In genomic region chr15:10178131-10178566, GRCm38 (mm10) we compare ENCODE assay signal across 8 mouse cellular contexts. TPM values are rescaled to one million over a fixed set of nuclear protein-coding genes. Genes with fewer than 3 reads are reported as not detected.
DNase-seq lines count a peak whose midpoint lies in the region; ATAC-seq and TF ChIP-seq lines count a peak whose summit lies in the region.

No protein-coding gene starts in this region.

- TF ChIP-seq CTCF in left cerebral cortex, adult 2 months (IDR thresholded peaks at IDR 0.05) = no peak
- TF ChIP-seq CTCF in liver, postnatal 0 days (IDR thresholded peaks at IDR 0.05; ENCODE audit: low read depth) = no peak

- no peak overlapping the region for H3K27ac ChIP-seq in left cerebral cortex, adult 2 months
- no peak overlapping the region for H3K27ac ChIP-seq in hindbrain, embryonic 13.5 days
- H3K27ac ChIP-seq in liver, postnatal 0 days (ENCODE audit: low read depth) = no peak overlapping the region

- peak overlapping the region; percentile 53 for H3K9ac ChIP-seq in hindbrain, embryonic 13.5 days
- H3K9ac ChIP-seq in liver, postnatal 0 days (replicated peaks) = peak overlapping the region; percentile 49; the same call in 1 of the 2 replicates

- peaks cover 14% of the 10 kb centered on the region for H3K4me1 ChIP-seq in hindbrain, embryonic 13.5 days (replicated peaks)
- H3K4me1 ChIP-seq in liver, postnatal 0 days (ENCODE audit: insufficient read depth) = peaks cover 3% of the 10 kb centered on the region; the same call in 1 of the 2 replicates

- 5% methylated on average over 10 of the region's 10 CpGs for WGBS in hindbrain, embryonic 13.5 days
- 6% methylated on average over 10 of the region's 10 CpGs for WGBS in liver, postnatal 0 days (ENCODE audit: insufficient replicate concordance)

- peak; percentile 47; the same call in 1 of the 2 replicates for ATAC-seq in common myeloid progenitor, adult 5-6 weeks (replicated peaks; ENCODE audit: low read depth, poor library complexity, severe bottlenecking)
- peak; percentile 50 for ATAC-seq in hindbrain, embryonic 13.5 days (ENCODE audit: low FRiP score)
- ATAC-seq in liver, postnatal 0 days = peak; percentile 47; the same call in 1 of the 2 replicates
- no peak for ATAC-seq in inflammation-experienced regulatory T-cells, adult 6 months

- TF ChIP-seq EP300 in liver, postnatal 0 days (IDR thresholded peaks at IDR 0.05; ENCODE audit: low read depth) = no peak

- H3K9me3 ChIP-seq in hindbrain, embryonic 13.5 days = no peaks in the 10 kb centered on the region
- H3K9me3 ChIP-seq in liver, postnatal 0 days (ENCODE audit: low read length) = no peaks in the 10 kb centered on the region

- intact Hi-C loops in left cerebral cortex, adult 2 months (cut with DNase I) = no loop called here
- intact Hi-C loops in left cerebral cortex, postnatal 14 days (cut with DNase I) = no loop called here

- DNase-seq in left cerebral cortex, adult 2 months (ENCODE audit: extremely low spot score in 1 of 2, low spot score in 2 of 2) = no peak
- no peak for DNase-seq in left cerebral cortex, postnatal 14 days (ENCODE audit: low spot score in 2 of 2)
- no peak for DNase-seq in liver, postnatal 0 days
- no peak for DNase-seq in urinary bladder, postnatal 25 days (ENCODE audit: low spot score)
- DNase-seq in spleen, adult 18-20 months = no peak

- H3K36me3 ChIP-seq in hindbrain, embryonic 13.5 days = no peaks in the 10 kb centered on the region
- H3K36me3 ChIP-seq in liver, postnatal 0 days (replicated peaks; ENCODE audit: insufficient read depth, low read length) = no peaks in the 10 kb centered on the region

- peak overlapping the region; percentile 71 for H3K4me2 ChIP-seq in hindbrain, embryonic 13.5 days
- H3K4me2 ChIP-seq in liver, postnatal 0 days (ENCODE audit: low read depth, low read length) = peak overlapping the region; percentile 76

- H3K27me3 ChIP-seq in hindbrain, embryonic 13.5 days = peaks cover 20% of the 10 kb centered on the region
- H3K27me3 ChIP-seq in liver, postnatal 0 days (ENCODE audit: insufficient read depth, low read length) = 0 out of 2 replicates have a peak, but pooled peaks cover 2% of the 10 kb centered on the region

- H3K4me3 ChIP-seq in left cerebral cortex, adult 2 months = peak overlapping the region; percentile 42
- peak overlapping the region; percentile 42 for H3K4me3 ChIP-seq in hindbrain, embryonic 13.5 days
- H3K4me3 ChIP-seq in liver, postnatal 0 days (ENCODE audit: low read depth, low read length) = peak overlapping the region; percentile 53

RNA-seq across cellular contexts. Expression of gene Prlr, which starts 1.1 kb away (rescaled TPM):
- 1 to 10 TPM; 2.2 to 2.3 TPM for total RNA-seq in left cerebral cortex, adult 2 months (2021)
- 1 to 10 TPM; 1.3 to 1.9 TPM for total RNA-seq in left cerebral cortex, postnatal 14 days (2021)
- 0.14 TPM in 1 of 2 replicates, not detected in the other for total RNA-seq in common myeloid progenitor, adult 5-6 weeks (2017)
- polyA plus RNA-seq in hindbrain, embryonic 13.5 days (2015; fragmentation: Nextera tagmentation; extraction: Ambion mirVana) = 0.40 and 0.75 TPM in 2 replicates
- polyA plus RNA-seq in liver, postnatal 0 days (2015; fragmentation: Nextera tagmentation; extraction: Ambion mirVana) = 13.1 and 13.8 TPM in 2 replicates
- polyA plus RNA-seq in inflammation-experienced regulatory T-cells, adult 6 months (2017; shearing (Covaris generic)) = under 1 TPM in 2 of 3 experiments, not detected in 1; 0.21 to 0.33 TPM
